Mouse (Mus musculus) lung, postnatal 10 days (tissue): Measurements from ENCODE around the gene Ncoa5.
A peak's percentile ranks its signal among the peaks of the same experiment; 100 is the strongest.

Experiments used
- DNase-seq: peaks from one replicate; pipeline ENCODE4 v3.0.0; 2021

Ncoa5 gene

DNA sequence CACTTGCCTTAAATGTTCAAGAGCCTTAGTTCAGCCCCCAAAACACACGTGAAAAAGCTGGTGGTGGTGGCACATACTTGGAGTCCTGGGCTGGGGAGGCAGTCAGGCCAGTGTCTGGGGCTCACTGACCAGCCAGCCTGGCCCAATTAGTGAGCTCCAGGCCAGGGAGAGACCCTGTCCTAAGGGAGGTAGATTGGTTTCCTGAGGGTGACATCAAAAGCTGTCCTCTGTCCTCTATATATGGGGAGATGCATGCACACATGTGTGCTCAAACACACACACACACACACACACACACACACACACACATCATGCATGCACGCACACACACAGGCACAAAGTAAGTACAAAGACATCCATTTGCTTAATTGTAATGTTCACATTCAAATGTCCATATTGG lies 9.1 kb upstream of the Ncoa5 start:
- no peak for DNase-seq

DNA sequence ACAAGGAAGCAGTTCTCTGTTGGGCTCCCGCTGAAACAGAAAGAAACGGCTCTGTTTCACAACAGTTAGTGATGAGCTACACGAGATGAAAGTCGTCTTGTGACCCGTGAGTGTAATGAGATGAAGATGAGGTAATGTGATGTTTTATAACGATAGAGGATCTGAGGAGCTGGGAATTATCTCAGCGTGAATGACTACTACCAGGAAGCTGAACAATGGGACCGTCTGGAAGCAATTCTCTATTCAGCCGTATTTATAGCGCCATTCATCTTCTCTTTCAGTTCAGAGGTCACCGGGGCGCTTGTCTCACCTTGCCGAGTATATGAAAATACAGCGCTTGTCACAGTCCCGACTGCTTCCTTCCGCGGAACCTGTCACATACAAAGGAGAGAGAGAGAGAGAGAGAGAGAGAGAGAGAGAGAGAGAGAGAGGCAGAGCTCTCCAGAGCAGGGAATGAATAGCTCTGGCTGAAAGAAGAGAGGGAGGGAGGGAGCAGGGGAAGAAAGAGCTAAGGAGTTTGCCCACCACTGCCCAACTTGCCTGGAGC lies 8.5 kb upstream of the Ncoa5 start:
- no peak for DNase-seq

DNA sequence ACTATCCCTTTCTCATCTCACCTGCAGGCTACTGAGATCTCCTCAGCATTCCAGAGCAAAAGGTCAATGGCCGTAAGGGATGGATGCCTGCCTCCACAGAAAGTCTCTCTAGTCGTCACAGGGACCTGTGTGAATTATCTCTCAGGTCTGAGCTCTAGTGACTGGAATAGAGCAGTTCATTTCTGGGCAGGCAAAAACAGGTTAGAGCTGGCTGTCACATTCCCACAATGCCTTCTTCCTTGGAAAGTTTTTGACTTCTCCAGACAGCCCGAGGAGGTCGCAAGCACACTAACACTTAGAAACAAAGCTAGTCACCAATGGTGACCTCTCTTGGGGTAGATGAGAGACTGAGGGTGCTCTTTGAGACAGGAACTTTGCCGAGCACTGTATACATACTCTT lies 7.5 kb upstream of the Ncoa5 start:
- no peak for DNase-seq

DNA sequence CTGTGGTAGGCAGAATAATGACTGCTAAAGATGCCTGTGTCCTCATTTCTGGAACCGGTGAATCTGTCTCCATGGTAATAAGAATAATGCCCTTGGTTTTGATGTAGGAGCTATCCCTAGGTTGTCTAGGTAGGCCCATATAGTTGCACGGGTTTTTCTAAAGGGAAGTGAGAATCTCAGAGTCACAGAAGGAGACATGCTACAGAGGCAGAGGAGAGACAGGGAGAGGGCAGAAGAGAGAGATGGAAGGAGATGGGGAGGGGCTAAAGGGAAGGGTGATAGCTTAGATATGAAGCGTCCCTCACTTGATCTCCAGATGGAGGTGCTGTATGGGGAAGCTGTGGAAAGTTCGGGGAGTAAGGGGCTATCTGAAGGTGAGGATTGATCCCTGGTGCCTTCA lies 2.7 kb upstream of the Ncoa5 start:
- no peak for DNase-seq

DNA sequence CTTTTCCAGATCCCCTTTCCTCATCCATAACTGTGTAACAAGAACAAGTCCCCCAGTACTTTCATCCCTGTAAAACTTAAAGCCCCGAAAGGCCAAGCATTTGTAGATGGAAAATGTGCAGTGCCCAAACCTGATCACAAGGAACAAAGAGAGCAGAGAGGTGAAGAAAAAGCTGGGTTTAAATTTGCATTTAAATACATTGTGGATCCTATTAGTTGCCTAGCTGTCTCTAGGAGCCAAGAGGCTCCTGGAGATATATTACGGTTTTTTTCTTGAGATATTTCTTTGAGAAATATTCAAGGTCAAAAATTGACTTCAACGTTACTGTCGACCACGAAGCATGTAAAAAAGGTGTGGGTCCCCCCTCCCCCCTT lies 378 bp upstream of the Ncoa5 start:
- DNase-seq, result no peak

DNA sequence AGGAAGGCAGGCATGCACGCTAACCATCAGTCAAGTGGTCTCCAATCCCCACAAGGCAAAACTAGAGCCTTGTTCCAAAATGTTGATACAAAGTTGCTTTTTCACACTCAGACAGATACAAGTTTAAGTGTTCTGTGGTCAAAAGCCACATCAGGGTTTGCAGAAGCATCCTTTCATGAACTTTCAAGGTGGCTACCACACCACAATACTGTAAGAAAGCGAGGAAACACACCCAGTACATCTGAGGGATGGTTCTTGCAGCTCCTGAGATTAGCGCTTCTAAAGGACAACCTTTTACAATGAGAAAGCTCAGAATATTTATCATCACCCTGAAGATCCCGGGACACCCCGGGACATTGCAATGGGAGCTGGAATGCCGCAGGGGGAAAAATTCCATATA lies 1.4 kb downstream of the Ncoa5 start:
- no peak for DNase-seq

DNA sequence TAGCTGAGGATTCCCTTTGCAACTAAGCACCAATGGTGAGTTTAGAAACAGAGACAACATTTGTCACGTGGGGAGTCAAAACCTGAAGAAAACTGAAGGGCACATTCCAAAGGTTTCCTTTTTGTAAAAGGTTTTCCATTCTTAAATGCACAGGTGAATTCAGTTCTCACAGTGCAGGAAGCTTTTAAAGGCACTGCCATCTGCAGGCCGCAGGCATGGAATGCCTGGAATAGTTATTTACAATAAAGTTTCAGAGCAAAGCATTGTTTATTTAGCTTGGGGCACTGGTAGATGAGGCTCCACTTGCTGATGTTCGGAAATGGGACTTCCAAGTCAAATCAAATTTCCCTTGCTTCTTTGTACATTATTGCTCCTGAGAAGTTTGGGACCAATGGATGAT lies 2.1 kb downstream of the Ncoa5 start:
- DNase-seq, result no peak

DNA sequence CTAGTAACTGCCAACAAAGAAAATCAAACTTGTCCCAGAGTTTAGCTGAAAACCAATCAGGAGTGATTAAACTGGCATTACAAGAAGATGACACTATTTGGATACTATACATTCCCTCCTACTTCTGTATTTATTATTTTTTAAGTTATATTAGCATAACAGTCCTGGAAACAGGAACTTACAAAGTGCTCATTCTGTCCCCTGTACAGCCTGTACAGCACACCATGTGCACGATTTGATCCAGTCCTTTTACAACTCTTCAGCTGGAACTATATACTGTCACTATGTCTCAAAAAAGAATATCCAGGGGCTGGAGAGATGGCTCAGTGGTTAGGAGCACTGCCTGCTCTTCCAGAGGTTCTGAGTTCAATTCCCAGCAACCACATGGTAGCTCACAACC lies 7.5 kb downstream of the Ncoa5 start:
- no peak for DNase-seq

DNA sequence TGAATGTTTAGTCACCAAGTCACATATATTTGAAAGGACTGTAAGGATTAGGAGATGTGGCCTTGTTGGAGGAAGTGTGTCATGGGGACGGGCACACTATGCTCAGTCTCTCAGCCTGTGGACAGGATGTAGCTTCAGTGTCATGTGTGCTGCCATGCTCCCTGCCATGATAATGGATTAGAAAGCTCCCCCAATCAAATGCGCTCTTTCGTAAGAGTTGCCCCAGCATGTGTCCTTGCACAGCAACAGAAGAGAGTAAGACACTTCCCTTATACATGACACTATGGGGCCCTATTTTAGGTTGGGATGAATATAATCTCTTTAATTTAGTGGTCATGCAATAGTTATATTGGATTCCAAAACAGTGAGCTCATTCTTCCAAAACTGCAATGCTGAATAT lies 14.2 kb downstream of the Ncoa5 start:
- DNase-seq, result no peak

DNA sequence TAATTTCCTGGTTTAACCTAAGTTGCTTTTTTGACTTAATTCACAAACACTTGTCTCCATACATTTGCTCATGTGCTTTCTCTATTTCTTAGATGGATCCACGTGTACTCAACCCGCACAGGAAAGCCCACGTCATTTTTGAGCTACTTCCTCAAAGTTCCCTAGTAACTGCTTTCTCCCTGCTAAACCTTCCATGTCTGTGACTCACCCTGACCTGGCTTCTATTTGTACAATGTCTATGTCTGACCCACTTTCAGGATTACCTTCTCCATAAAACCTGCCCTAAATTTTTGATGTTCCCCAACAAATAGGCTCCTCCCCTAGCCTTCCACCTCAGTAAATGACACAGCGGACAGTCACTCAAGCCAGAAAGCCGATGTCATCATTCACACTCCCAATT lies 19.7 kb downstream of the Ncoa5 start:
- DNase-seq, result no peak

DNA sequence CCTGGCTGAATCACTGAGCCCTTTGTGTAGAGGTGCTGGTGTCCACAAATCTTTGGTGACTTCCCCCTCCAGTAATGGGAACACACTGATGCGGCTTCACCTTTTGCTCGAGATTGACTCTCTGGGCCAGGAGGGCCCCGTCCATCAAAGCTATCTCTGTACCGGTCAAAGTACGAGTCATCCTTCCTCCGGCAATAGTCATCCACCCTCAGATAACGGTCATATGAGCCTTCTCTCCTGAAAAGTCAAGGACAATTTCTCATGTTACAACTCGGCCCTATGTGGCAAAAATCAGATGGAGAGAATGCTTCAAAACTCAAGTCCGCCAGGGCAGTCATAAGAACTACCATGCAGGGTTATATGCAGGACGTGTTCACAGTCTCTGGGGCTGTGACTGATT lies 24.3 kb downstream of the Ncoa5 start:
- no peak for DNase-seq

DNA sequence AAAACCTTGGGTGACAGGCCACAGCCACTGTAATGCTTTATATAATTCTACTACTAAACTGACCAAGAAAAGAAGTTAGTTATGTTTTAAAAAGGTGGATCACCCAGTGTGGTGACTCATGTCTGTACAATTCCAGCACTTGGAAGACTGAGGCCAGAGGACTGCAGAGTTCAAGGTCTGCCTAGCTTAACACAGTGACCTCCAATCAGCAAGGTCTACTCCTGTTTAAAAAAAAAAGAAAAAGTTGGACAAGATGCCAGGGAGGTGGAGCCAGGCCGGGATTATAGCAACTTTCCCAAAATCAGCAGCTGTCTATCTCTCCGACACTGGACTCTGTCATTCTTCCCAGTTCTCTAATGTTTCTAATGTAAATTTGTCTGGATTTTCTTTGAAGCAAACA lies 25.1 kb downstream of the Ncoa5 start:
- no peak for DNase-seq

DNA sequence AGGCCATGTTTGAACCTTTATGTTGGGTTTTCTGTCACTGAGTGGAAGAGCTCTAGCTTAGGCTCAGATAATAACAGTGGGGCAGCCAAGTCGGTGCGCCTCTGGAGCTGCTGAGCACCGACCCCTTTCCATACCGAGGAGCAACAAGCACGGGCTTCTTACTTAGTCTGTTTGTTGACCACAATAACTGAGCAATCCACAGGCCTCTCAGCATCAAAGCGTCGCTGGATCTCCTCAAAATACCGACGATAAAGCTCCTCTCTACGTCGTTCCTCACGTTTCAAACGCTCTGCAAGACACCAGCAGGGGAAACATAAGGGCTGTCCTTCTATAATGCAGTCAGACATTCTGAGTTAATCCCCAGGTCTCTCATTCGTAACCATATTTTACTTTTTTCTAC lies 25.5 kb downstream of the Ncoa5 start:
- no peak for DNase-seq

DNA sequence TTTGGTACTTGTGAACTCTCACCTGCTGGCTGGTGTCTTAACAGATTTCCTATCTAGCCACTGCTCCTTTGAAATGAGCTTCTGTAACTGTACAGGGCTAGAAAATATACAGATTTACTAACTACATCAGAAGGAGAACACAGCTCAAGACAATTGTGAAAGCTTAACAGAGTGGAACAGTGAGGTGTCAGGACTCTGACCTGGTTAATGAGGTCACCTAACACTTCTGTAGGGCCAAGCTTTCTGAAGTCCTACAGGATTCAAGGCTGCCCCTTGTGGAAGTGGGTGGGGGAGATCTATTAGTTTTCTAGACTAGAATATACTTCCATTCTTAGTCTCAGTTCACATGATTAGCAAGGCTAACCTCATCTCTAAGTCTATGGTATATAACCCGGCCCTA lies 26.7 kb downstream of the Ncoa5 start:
- DNase-seq, result no peak

DNA sequence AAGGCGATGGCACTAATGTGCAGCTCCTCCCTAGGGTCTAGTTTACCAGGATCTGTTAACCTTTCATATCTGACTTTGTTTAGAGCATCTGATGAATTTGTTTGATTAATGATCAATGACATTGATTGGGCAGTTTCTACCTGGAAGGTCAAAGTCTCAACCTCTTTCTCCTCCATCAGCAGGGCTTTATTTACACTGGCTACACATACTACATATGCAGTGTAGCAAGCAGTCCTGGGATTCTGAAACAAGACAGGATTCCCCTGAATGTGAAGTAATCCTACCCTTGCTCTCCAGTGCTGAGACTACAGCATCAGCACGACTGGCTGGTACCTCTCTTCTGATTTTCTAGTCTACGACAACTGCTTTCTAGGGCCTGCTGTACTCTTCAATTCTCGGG lies 27.9 kb downstream of the Ncoa5 start:
- no peak for DNase-seq

DNA sequence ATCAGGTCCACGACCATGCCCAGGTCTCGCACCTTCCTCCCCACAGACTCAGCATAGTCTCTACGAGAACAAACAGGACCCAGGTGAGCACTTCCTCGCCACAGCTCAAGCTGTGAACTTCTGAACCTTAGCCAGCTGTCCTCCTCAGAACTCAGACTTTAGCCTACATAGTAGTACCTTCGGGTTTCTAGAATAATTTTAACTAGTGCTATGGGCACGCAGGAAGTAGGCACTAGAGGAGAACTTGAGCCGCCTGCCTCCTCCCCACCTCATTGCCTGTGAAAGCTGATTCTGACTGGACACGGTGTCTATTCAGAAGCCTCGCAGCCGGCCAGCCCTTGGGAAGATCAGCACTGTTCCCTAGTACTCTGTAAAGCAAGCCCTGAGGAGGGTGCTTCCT lies 30.4 kb downstream of the Ncoa5 start:
- DNase-seq, result no peak

DNA sequence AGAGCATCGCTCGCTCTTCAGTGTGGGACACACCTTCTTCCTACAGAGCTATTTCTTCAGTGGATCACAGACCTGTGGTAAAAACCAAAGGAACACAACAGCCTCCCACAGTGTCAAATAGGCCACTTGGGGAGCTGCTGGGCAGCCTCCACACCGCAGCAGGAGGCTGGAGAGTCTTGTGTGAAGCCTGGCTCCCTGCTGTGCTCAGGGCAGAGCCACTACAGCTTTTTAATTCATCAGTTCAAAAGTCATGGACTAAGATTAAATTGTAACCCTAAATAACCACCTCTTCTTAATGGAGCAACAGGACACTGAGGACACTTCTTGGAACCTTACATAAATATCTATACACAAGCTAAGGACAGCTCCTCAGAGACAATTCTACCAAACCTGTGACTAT lies 31.6 kb downstream of the Ncoa5 start:
- DNase-seq, result no peak

DNA sequence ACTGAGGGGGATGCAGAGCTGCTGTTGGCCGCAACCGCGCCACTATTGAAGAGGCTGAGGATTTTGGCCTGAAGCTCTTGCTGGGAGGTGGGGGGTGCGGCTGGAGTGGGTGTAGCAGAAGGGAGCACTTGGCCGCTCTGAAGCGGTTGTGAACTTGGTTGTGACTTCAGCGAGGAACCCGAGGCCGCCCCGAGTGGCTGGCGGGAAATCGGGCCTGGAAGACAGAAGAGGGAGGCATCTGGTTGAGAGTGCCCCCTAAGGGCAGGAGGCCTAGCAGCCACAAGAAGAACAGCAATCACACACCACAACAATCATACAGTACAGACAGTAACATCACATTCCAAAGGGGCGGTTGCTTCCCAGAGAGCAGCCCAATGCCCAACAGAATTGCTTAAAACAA lies 32.7 kb downstream of the Ncoa5 start:
- DNase-seq, result no peak

DNA sequence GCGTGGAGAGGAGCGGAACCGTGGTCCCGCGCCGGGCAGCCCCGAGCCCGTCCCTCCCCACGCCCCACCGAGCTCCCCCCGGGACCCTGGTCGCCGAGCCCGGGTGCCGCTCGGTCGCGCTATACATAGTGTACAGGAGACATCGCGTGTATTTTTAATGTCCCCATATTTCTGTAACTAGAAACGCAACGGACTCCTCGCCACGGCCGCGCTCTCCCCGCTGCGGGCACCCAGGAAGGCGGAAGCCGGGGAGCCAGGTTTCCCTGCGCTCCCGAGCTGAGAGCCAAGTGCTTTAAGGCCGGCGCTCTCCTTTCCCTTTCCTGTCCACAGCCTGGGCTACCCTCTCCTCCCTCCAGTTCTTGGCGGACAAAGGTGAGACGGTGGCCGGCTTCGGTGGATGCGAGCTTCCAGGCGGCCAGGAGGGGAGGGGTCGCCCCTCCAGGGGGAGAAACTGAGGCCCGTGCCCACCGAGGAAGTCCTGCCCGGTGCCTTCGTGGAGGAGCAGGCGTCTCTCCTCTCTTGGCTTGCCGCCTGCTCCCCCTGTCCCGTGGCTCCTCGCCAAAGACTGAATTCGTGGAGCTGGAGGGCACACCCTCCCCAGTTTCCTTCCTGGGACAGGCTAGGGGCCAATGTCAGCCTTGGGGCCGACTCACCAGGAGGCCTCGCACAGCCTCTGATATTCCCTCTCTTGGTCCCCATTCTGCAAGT lies 36.8 kb downstream of the Ncoa5 start:
- peak; percentile 73 for DNase-seq

DNA sequence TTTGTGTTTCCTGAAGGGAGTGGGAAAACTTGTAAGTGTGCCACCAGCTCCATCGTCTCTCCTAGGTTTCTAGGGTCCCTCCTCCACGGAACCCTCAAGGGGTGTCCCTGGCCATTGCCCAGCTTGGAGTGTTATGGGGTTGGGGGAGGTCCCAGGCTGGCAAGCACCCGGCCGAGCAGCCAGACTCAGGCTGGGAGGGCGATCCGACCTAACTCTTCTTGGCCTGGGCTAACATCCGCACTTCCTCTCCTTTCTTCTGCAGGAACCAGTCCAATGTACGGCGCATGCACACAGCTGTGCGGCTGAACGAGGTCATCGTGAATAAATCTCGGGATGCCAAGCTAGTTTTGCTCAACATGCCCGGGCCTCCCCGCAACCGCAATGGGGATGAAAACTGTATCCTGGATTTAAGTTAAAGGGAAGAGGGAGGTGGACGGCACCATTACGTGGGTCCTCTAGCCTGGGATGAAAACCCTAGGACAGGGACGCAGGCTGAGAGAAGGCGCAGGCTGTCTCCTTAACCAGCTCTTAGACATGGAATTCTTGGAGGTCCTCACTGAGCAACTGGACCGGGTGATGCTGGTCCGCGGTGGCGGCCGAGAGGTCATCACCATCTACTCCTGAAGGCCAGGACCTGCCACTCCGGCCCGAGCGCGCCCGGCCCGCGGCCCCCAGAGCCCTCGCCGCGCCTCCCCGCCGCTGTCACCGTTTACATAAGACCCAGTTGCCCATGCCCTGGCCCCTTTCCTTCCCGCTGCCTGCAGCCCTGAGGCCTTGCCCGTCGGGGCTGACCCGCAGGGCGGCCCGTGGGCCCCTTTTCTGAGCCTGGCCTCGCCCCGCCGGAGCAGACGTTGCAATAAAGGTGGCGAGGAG lies 37.6 kb downstream of the Ncoa5 start:
- peak; percentile 19 for DNase-seq

DNA sequence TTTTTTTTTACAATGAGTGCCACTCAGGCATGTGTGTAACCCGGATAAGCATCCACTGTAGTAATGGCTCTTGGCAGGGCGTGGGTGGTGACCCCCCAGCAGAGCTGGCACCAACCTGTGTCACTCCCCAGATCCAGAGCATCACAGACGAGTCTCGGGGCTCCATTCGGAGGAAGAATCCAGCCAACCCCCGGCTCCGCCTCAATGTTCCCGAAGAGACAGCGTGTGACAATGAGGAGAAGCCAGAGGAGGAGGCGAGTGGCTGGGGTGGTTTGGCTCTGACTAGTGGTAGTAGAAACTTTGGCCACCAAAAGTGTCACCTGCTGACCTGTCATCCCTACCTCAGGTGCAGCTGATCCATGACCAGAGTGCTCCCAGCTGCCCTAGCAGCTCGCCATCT lies 38.7 kb downstream of the Ncoa5 start:
- no peak for DNase-seq

DNA sequence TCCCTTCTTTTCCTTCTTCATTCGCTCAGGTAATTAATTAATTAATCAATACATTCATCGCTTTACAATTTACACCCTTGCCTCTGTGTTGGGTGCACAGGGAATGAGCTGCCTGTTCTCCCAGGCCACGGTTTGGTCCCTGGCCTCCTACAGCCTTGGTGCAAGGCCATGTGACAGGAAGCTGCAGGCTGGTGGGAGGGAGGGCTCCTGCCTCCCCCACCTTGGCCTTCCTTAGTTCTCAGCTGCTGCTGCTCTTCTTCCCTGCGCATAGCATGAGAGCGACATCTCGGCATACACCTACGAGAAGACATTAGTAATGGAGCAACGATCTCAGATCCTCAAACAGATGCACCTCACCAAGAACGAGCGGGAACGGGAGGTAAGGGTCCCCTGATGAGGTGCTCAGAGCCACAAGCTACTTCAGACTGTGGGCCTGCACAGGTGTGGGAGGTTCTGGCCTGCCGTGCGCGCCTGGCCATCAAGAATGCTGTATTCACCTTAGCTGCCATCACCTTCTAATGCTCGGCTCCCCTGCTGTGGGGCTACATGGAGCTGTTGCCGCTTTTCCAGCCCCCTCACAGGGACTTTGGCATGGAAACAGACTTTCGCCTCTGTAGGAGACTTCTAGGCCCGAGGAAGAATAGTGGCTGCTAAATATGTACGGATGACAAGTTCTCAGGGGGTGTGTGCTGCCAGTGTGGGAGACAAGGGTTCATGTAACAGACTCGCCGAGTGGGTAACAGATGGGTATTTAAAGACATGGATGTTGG lies 39.8 kb downstream of the Ncoa5 start:
- no peak for DNase-seq

DNA sequence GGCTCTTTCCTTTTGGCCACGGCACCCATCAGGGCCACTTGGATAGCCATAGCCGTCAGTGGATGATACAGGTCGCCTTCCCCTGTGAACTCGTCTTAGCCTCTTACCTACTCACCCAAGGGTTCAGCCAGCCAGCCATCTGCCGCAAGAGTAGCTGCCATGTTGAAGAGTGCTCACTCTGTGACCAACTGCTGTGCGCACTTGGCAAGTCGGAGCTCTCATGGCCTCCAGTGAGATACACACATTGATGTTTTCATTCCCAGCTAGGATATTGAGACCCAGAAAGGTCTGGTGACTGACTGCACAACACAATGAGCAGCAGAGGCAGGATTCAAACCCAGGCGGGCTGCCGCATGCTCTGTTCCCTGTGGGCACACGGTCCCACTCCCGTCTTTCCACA lies 40.5 kb downstream of the Ncoa5 start:
- no peak for DNase-seq

DNA sequence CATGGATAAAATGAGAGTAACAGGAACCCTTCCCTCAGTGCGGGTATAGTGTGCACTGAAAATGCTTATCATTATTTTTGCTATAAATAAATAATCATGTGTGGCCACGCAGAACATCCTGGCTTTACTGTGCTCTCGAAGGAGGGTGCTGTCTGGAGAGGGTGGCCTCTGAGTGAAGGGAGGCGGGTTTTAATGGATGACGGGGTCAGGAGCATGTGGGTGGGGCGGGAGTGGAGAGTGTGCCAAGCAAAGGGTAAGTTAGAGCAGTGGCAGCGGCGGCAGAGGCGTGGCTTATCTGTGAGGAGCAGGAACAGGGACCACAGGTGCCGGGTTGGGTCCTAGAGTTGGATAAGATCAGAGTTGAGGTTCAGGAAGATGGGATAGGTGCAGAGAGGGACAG lies 42.9 kb downstream of the Ncoa5 start:
- DNase-seq, result no peak
